Mouse (Mus musculus): ENCODE results near the gene Zfp839. TPM values are rescaled to one million over a fixed set of nuclear protein-coding genes. Genes with fewer than 3 reads are reported as not detected.

The Zfp839 gene
- 7.6 and 8.5 TPM in 2 replicates for polyA plus RNA-seq (2012; rRNA removed)

- H3K27ac ChIP-seq (ENCODE audit: insufficient read depth, low read length) = peak within 1 kb of the TSS; percentile 93
- peak within 1 kb of the TSS; percentile 100 for H3K4me3 ChIP-seq (replicated peaks; ENCODE audit: insufficient read depth, low read depth, low read length)
- H3K4me1 ChIP-seq (ENCODE audit: control insufficient read depth, insufficient read depth, low read length) = peaks cover 5% of the 10 kb centered on the region
- DNase-seq = peak; percentile 87 to 93
- no peaks in the 10 kb centered on the region for H3K27me3 ChIP-seq (ENCODE audit: control insufficient read depth, insufficient read depth, low read length)
- under 1% methylated on average over 88 of the region's 89 CpGs for WGBS
- TF ChIP-seq CTCF (IDR thresholded peaks at IDR 0.05; ENCODE audit: borderline replicate concordance, insufficient read depth, low read depth, low read length) = no peak
- TF ChIP-seq POLR2A (IDR thresholded peaks at IDR 0.05; ENCODE audit: borderline replicate concordance, insufficient read depth, low read length) = peak; percentile 62; the same call in 1 of the 2 replicates
Measured at GRCm38 (mm10) chr12:110850010-110850928, at the start of gene Zfp839. Gene Zfp839, plus strand, starts transcription at chr12:110850253.

DNA sequence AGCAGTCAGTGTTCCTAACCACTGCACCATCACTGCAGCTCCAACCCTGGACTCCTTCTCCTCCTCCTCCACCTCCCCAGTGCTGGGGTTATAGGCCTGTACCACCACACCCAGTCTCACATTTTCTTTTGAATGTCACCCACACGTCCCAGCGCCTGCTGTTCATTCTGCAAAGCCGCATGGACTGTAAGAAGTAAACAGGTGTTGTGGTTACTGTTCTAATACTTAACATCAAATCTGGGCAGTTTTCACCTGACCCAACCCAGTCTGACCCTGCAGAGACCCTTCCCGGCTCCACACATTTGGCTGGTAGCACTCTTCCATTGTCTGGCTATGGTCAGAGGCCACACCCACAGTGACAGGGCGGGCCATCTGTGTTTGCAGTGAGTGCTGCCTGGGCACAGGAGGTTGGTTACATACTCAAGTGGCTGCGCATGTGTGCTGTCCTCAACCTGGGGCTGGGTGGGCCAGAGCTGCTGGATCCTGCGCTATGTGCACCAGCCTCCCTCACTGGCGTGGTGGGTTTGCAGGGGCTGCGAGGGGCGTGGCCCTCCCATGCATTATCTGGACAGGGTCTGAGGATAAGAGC is 48.1 kb upstream of the Zfp839 start:
- no peak overlapping the region for H3K27ac ChIP-seq (ENCODE audit: insufficient read depth, low read length)
- DNase-seq = no peak
- WGBS = 82% methylated on average over 10 of the region's 10 CpGs
- TF ChIP-seq POLR2A (IDR thresholded peaks at IDR 0.05; ENCODE audit: borderline replicate concordance, insufficient read depth, low read length) (no peak), CTCF (IDR thresholded peaks at IDR 0.05; ENCODE audit: borderline replicate concordance, insufficient read depth, low read depth, low read length) (no peak)
- no peaks in the 10 kb centered on the region for H3K27me3 ChIP-seq (ENCODE audit: control insufficient read depth, insufficient read depth, low read length)
- H3K4me1 ChIP-seq (ENCODE audit: control insufficient read depth, insufficient read depth, low read length) = peaks cover 19% of the 10 kb centered on the region
- no peak overlapping the region for H3K4me3 ChIP-seq (replicated peaks; ENCODE audit: insufficient read depth, low read depth, low read length)

DNA sequence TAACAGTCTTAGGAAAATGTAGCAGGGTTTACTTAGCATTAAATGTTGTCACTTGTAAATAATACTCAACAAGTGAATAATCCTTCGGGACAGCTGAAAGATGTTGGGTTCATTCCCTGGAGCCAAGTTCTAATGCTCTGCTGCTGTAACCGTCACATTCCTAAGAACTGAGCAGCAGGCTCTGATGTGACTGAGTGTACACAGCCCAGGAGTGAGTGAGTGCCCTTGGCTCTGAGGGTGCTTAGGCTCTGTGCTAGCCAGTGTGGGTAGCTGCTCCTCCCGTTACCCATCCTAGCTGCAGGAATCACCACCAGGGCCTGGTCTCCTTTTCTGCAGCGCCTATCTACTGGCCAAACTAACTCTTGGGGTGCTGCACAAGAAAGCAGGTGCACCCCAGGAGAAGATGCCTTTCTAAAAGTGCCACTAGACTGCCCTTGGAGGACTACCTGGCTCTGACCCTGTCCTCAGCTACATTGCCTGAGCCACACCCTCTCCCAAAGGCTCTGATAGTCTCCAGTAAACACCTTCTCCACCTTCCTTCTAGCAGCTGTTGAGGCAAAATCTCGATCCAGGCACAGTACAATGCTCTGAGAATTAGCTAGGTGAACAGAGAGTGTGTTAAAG is 47.3 kb upstream of the Zfp839 start:
- Histone ChIP-seq H3K4me1 (ENCODE audit: control insufficient read depth, insufficient read depth, low read length) (peaks cover 18% of the 10 kb centered on the region), H3K27ac (ENCODE audit: insufficient read depth, low read length) (0 out of 2 replicates have a peak overlapping the region, but pooled peaks have one; percentile 31), H3K4me3 (replicated peaks; ENCODE audit: insufficient read depth, low read depth, low read length) (no peak overlapping the region), H3K27me3 (ENCODE audit: control insufficient read depth, insufficient read depth, low read length) (no peaks in the 10 kb centered on the region)
- 67% methylated on average over 5 of the region's 5 CpGs for WGBS
- TF ChIP-seq CTCF (IDR thresholded peaks at IDR 0.05; ENCODE audit: borderline replicate concordance, insufficient read depth, low read depth, low read length) = no peak
- no peak for TF ChIP-seq POLR2A (IDR thresholded peaks at IDR 0.05; ENCODE audit: borderline replicate concordance, insufficient read depth, low read length)
- no peak for DNase-seq

GRCm38 (mm10) chr12:110804261-110804660 is 45.8 kb upstream of the Zfp839 start:
- Histone ChIP-seq H3K4me1 (ENCODE audit: control insufficient read depth, insufficient read depth, low read length) (peaks cover 30% of the 10 kb centered on the region), H3K27me3 (ENCODE audit: control insufficient read depth, insufficient read depth, low read length) (no peaks in the 10 kb centered on the region), H3K27ac (ENCODE audit: insufficient read depth, low read length) (no peak overlapping the region), H3K4me3 (replicated peaks; ENCODE audit: insufficient read depth, low read depth, low read length) (no peak overlapping the region)
- TF ChIP-seq CTCF (IDR thresholded peaks at IDR 0.05; ENCODE audit: borderline replicate concordance, insufficient read depth, low read depth, low read length) = no peak
- no peak for TF ChIP-seq POLR2A (IDR thresholded peaks at IDR 0.05; ENCODE audit: borderline replicate concordance, insufficient read depth, low read length)
- peak; percentile 44 to 51 for DNase-seq
- WGBS = 6% methylated on average over 10 of the region's 10 CpGs

DNA sequence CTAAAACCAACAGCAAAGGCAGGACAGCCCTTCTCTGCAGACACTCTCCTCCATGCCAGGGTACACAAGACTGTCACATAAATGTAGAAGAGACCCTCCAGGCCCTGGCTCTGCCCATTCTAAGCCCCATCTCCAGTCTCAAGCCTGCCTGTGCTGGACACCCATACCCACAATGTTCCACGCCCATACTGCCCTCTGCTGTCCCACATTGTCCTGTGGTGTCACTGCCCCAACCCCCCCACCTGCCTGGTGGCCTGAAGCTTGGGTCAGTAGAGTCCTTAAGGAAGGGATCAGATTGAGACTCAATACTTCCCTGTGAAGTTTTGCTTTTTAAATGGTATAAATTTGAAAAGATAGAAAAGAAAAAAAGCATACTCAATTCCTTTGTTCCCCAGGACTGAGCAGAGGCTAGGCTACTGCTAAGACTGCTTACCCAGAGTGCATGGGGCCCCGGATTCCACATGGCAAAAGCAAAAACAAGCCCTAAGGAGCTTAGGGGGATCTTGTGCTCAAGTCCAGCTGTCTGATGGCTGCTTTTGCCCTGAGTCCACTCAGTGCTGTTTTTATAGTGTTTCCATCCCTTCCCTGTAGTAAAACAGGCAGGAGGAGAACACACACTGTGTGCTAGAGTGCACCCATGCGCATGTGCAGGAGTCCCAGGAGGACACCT is 43.6 kb upstream of the Zfp839 start:
- Histone ChIP-seq H3K4me3 (replicated peaks; ENCODE audit: insufficient read depth, low read depth, low read length) (no peak overlapping the region), H3K4me1 (ENCODE audit: control insufficient read depth, insufficient read depth, low read length) (peaks cover 31% of the 10 kb centered on the region), H3K27me3 (ENCODE audit: control insufficient read depth, insufficient read depth, low read length) (no peaks in the 10 kb centered on the region), H3K27ac (ENCODE audit: insufficient read depth, low read length) (no peak overlapping the region)
- 81% methylated on average over 3 of the region's 3 CpGs for WGBS
- DNase-seq = peak; percentile 39 to 50
- TF ChIP-seq POLR2A (IDR thresholded peaks at IDR 0.05; ENCODE audit: borderline replicate concordance, insufficient read depth, low read length) (no peak), CTCF (IDR thresholded peaks at IDR 0.05; ENCODE audit: borderline replicate concordance, insufficient read depth, low read depth, low read length) (peak; percentile 64)

DNA sequence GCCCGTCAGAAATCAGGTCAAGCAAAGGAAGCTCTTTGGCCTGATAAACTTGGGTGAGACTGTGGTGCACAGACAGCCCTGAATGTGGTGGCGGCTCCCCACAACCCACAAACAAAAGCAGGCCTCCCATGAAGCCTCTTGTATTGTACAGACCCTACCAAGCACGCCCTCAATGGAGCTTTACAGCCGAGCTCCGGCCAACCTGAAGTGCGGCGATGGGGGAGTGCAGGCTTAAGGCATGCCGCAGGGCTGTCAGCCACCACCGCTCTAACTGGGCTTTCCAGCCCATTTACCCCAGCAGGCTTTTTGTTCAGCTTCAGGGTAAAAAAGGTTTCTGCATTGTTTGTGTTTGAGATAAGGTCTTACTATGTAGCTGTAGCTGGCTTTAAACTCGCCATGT is 41.6 kb upstream of the Zfp839 start:
- TF ChIP-seq CTCF (IDR thresholded peaks at IDR 0.05; ENCODE audit: borderline replicate concordance, insufficient read depth, low read depth, low read length) (no peak), POLR2A (IDR thresholded peaks at IDR 0.05; ENCODE audit: borderline replicate concordance, insufficient read depth, low read length) (no peak)
- peaks cover 23% of the 10 kb centered on the region for H3K4me1 ChIP-seq (ENCODE audit: control insufficient read depth, insufficient read depth, low read length)
- no peak overlapping the region; the same call in 1 of the 2 replicates for H3K27ac ChIP-seq (ENCODE audit: insufficient read depth, low read length)
- H3K27me3 ChIP-seq (ENCODE audit: control insufficient read depth, insufficient read depth, low read length) = no peaks in the 10 kb centered on the region
- 37% methylated on average over 10 of the region's 10 CpGs for WGBS
- no peak overlapping the region for H3K4me3 ChIP-seq (replicated peaks; ENCODE audit: insufficient read depth, low read depth, low read length)
- DNase-seq = no peak

GRCm38 (mm10) chr12:110808848-110809247 is 41.2 kb upstream of the Zfp839 start:
- WGBS = 81% methylated on average over 5 of the region's 5 CpGs
- DNase-seq = no peak
- Histone ChIP-seq H3K27ac (ENCODE audit: insufficient read depth, low read length) (no peak overlapping the region), H3K27me3 (ENCODE audit: control insufficient read depth, insufficient read depth, low read length) (no peaks in the 10 kb centered on the region), H3K4me1 (ENCODE audit: control insufficient read depth, insufficient read depth, low read length) (peaks cover 23% of the 10 kb centered on the region), H3K4me3 (replicated peaks; ENCODE audit: insufficient read depth, low read depth, low read length) (no peak overlapping the region)
- no peak for TF ChIP-seq CTCF (IDR thresholded peaks at IDR 0.05; ENCODE audit: borderline replicate concordance, insufficient read depth, low read depth, low read length)
- no peak for TF ChIP-seq POLR2A (IDR thresholded peaks at IDR 0.05; ENCODE audit: borderline replicate concordance, insufficient read depth, low read length)
